Mouse (Mus musculus) ES-Bruce4 (cell line): ENCODE data around the gene Gna12.

Source experiments
- CTCF ChIP-seq: IDR thresholded peaks from one replicate; pipeline ENCODE4 v1.8.1; 2011; ENCODE audit warnings: low read depth, low read length
- EP300 ChIP-seq: IDR thresholded peaks from 2 replicates; pipeline ENCODE4 v1.6.1; 2011; ENCODE audit warnings: low read depth, low read length; ENCODE audit not compliant: insufficient read depth
- POLR2A ChIP-seq: IDR thresholded peaks from one replicate; pipeline ENCODE4 v1.8.1; 2011; ENCODE audit warnings: low read length; ENCODE audit not compliant: insufficient read depth

DNA sequence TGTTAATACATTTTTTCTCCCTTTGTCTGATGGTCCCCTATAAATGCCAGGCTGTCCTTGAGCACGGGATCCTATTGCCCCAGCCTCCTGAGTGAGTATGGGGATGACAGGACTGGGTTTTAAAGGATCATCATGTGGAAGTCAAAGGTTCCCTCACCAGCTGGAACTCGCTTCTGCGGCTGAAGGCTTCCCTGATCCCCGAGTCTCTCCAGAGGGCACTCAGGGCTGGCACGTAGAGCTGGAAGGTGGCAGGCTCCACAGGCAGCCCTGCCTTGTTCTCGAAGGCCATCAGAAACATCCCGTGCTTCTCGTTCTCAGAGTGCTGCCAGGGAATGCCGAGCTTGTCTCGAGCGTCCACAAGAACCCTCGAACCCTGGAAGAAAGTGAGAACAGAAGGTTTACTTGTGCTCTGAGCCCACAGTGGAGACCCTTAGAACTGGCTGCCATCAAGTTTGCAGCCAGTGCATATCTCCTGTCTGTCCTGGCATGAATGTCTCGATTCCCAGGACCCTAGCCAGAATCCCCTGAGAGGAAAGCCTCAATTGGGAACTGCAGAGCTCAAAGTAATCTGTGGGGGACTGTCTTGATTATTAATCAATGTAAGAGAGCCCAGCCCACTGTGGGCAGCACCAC lies 44.9 kb downstream of the Gna12 start:
- TF ChIP-seq CTCF = no peak
- no peak for TF ChIP-seq POLR2A
- TF ChIP-seq EP300 = no peak
